Mouse (Mus musculus) hindbrain, embryonic 11.5 days (tissue): ENCODE results near the gene Ift22. TPM values are rescaled to one million over a fixed set of nuclear protein-coding genes. Genes with fewer than 3 reads are reported as not detected.
A peak's percentile ranks its signal among the peaks of the same experiment; 100 is the strongest.

ENCODE experiments used
- ATAC-seq: fragments of 200-750 bp; cut with Nextera tagmentation; 2 replicates; pipeline ENCODE4 v1.8.0; 2017; ENCODE audit warnings: mild to moderate bottlenecking, moderate TSS enrichment, moderate library complexity; ENCODE audit not compliant: low FRiP score
- DNase-seq: peaks from one replicate; pipeline ENCODE4 v3.0.0-alpha.2; 2015; ENCODE audit warnings: low spot score
- H3K27ac ChIP-seq: fragments of 300-500 bp; sonication (generic); 2 replicates; pipeline ENCODE4 v1.5.1; 2014; ENCODE audit warnings: mild to moderate bottlenecking, low read depth, low read length
- H3K27me3 ChIP-seq: fragments of 300-500 bp; sonication (generic); 2 replicates; pipeline ENCODE4 v1.6.1; 2014; ENCODE audit warnings: mild to moderate bottlenecking, low read length, moderate library complexity, mixed read lengths; ENCODE audit not compliant: control insufficient read depth, insufficient read depth
- H3K36me3 ChIP-seq: fragments of 300-500 bp; sonication (generic); 2 replicates; pipeline ENCODE4 v1.6.1; 2014; ENCODE audit warnings: mild to moderate bottlenecking, low read length, moderate library complexity, mixed read lengths; ENCODE audit not compliant: control insufficient read depth, insufficient read depth
- H3K4me1 ChIP-seq: fragments of 300-500 bp; sonication (generic); replicated peaks from 2 replicates; pipeline ENCODE4 v1.6.1; 2014; ENCODE audit warnings: low read length, mixed read lengths; ENCODE audit not compliant: control insufficient read depth, insufficient read depth
- H3K4me2 ChIP-seq: fragments of 300-500 bp; sonication (generic); replicated peaks from 2 replicates; pipeline ENCODE4 v1.6.1; 2014; ENCODE audit warnings: mild to moderate bottlenecking, low read depth, low read length
- H3K4me3 ChIP-seq: fragments of 300-500 bp; sonication (generic); 2 replicates; pipeline ENCODE4 v1.5.1; 2014; ENCODE audit warnings: low read depth, low read length
- H3K9ac ChIP-seq: fragments of 300-500 bp; sonication (generic); 2 replicates; pipeline ENCODE4 v1.6.1; 2014; ENCODE audit warnings: low read depth, low read length
- H3K9me3 ChIP-seq: fragments of 300-500 bp; sonication (generic); 2 replicates; pipeline ENCODE4 v1.6.1; 2016; ENCODE audit warnings: low read length; ENCODE audit not compliant: control insufficient read depth
- WGBS: fragments of 180-500 bp; shearing (Covaris S2); extraction: QIAGEN DNeasy Blood & Tissue Kit; methylation state at CpG from one replicate; pipeline ENCODE4 v1.1.7; 2014; 5-methylcytosine and 5-hydroxymethylcytosine counted together
- polyA plus RNA-seq: library from polyadenylated mRNA; unstranded; fragments of >200 nt; fragmentation: Nextera tagmentation; extraction: Ambion mirVana; gene quantifications from 2 replicates; pipeline ENCODE4 v1.2.1, GENCODE M21; 2014

Ift22 gene
- polyA plus RNA-seq, 1 experiment from 2014 or later, result 119 TPM

- 29% methylated on average over 17 of the region's 18 CpGs for WGBS
- H3K9me3 ChIP-seq, result no peaks in the 10 kb centered on the region
- peak; percentile 30 for DNase-seq
Measured at GRCm38 (mm10) chr5:136919546-136920301, 11.8 kb downstream of the Ift22 start.

GRCm38 (mm10) chr5:136922830-136923229 is 14.9 kb downstream of the Ift22 start:
- Histone ChIP-seq H3K4me3 (no peak overlapping the region), H3K4me2 (no peak overlapping the region), H3K9ac (no peak overlapping the region), H3K36me3 (no peaks in the 10 kb centered on the region), H3K4me1 (no peaks in the 10 kb centered on the region), H3K27ac (no peak overlapping the region), H3K27me3 (no peaks in the 10 kb centered on the region), H3K9me3 (no peaks in the 10 kb centered on the region)
- no peak for ATAC-seq
- 87% methylated on average over 9 of the region's 9 CpGs for WGBS
- no peak for DNase-seq

More at GRCm38 (mm10) chr5:136919546-136920301, 11.8 kb downstream of the Ift22 start:
- Histone ChIP-seq H3K27ac (no peak overlapping the region), H3K9ac (peak overlapping the region; percentile 56), H3K27me3 (no peaks in the 10 kb centered on the region), H3K36me3 (no peaks in the 10 kb centered on the region), H3K4me3 (peak overlapping the region; percentile 50), H3K4me1 (no peaks in the 10 kb centered on the region), H3K4me2 (peak overlapping the region; percentile 72)
- ATAC-seq, result no peak; the same call in 1 of the 2 replicates

GRCm38 (mm10) chr5:136923751-136924478 is 16.0 kb downstream of the Ift22 start:
- ATAC-seq (no peak), DNase-seq (no peak)
- 70% methylated on average over 7 of the region's 7 CpGs for WGBS

GRCm38 (mm10) chr5:136929073-136929472 is 21.1 kb downstream of the Ift22 start:
- no peak overlapping the region for H3K4me2 ChIP-seq
- no peak overlapping the region for H3K9ac ChIP-seq
- DNase-seq (peak; percentile 92), ATAC-seq (0 out of 2 replicates have a peak, but pooled peaks have one; percentile 45)
- H3K4me1 ChIP-seq, result no peaks in the 10 kb centered on the region
- H3K27me3 ChIP-seq, result no peaks in the 10 kb centered on the region
- WGBS, result 21% methylated on average over 4 of the region's 4 CpGs
- H3K36me3 ChIP-seq, result no peaks in the 10 kb centered on the region
- no peak overlapping the region for H3K27ac ChIP-seq
- H3K9me3 ChIP-seq, result no peaks in the 10 kb centered on the region
- H3K4me3 ChIP-seq, result no peak overlapping the region

More at GRCm38 (mm10) chr5:136923751-136924478, 16.0 kb downstream of the Ift22 start:
- Histone ChIP-seq H3K27ac (no peak overlapping the region), H3K36me3 (no peaks in the 10 kb centered on the region), H3K9ac (no peak overlapping the region), H3K4me2 (no peak overlapping the region), H3K9me3 (no peaks in the 10 kb centered on the region), H3K4me1 (no peaks in the 10 kb centered on the region), H3K4me3 (no peak overlapping the region), H3K27me3 (no peaks in the 10 kb centered on the region)

- 83% methylated on average over 14 of the region's 14 CpGs for WGBS
- H3K4me3 ChIP-seq, result no peak overlapping the region
- ATAC-seq (no peak), DNase-seq (no peak)
- H3K9me3 ChIP-seq, result no peaks in the 10 kb centered on the region
- no peaks in the 10 kb centered on the region for H3K36me3 ChIP-seq
- H3K4me2 ChIP-seq, result no peak overlapping the region
- no peaks in the 10 kb centered on the region for H3K4me1 ChIP-seq
- H3K27me3 ChIP-seq, result no peaks in the 10 kb centered on the region
- H3K27ac ChIP-seq, result no peak overlapping the region
- no peak overlapping the region for H3K9ac ChIP-seq
Measured at GRCm38 (mm10) chr5:136931896-136932295, 23.9 kb downstream of the Ift22 start.

GRCm38 (mm10) chr5:136932956-136933355 is 25.0 kb downstream of the Ift22 start:
- Histone ChIP-seq H3K27ac (no peak overlapping the region), H3K4me3 (no peak overlapping the region), H3K4me2 (no peak overlapping the region), H3K9me3 (no peaks in the 10 kb centered on the region), H3K36me3 (no peaks in the 10 kb centered on the region), H3K27me3 (no peaks in the 10 kb centered on the region), H3K9ac (no peak overlapping the region), H3K4me1 (no peaks in the 10 kb centered on the region)
- WGBS, result 81% methylated on average over 5 of the region's 5 CpGs
- DNase-seq, result no peak
- ATAC-seq, result no peak

GRCm38 (mm10) chr5:136933930-136934329 is 26.0 kb downstream of the Ift22 start:
- no peaks in the 10 kb centered on the region for H3K4me1 ChIP-seq
- H3K4me2 ChIP-seq, result no peak overlapping the region
- no peak overlapping the region for H3K4me3 ChIP-seq
- H3K9ac ChIP-seq, result no peak overlapping the region
- ATAC-seq (no peak), DNase-seq (no peak)
- H3K9me3 ChIP-seq, result no peaks in the 10 kb centered on the region
- H3K27ac ChIP-seq, result no peak overlapping the region
- no peaks in the 10 kb centered on the region for H3K36me3 ChIP-seq
- WGBS, result 83% methylated on average over 6 of the region's 6 CpGs
- H3K27me3 ChIP-seq, result no peaks in the 10 kb centered on the region

- DNase-seq (no peak), ATAC-seq (no peak)
- no peaks in the 10 kb centered on the region for H3K4me1 ChIP-seq
- H3K4me3 ChIP-seq, result no peak overlapping the region
- WGBS, result 71% methylated on average over 7 of the region's 7 CpGs
- H3K9me3 ChIP-seq, result no peaks in the 10 kb centered on the region
- H3K9ac ChIP-seq, result no peak overlapping the region
- no peaks in the 10 kb centered on the region for H3K27me3 ChIP-seq
- no peak overlapping the region for H3K4me2 ChIP-seq
- H3K36me3 ChIP-seq, result no peaks in the 10 kb centered on the region
- no peak overlapping the region for H3K27ac ChIP-seq
Measured at GRCm38 (mm10) chr5:136935905-136936695, 28.1 kb downstream of the Ift22 start.
